Mouse (Mus musculus) heart, adult 2 months (tissue): Measurements from ENCODE around the gene Gm42957. TPM values are rescaled to one million over a fixed set of nuclear protein-coding genes. Genes with fewer than 3 reads are reported as not detected.
A peak's percentile ranks its signal among the peaks of the same experiment; 100 is the strongest.
"Not testable (repeated sequence)": the region's sequence is repeated elsewhere in the genome, so short reads cannot be mapped to it uniquely, and the experiment has no call there.

Experiments
- DNase-seq, 2 experiments: peaks; one replicate each; pipeline ENCODE4 v3.0.0; 2021
- H3K27ac ChIP-seq: fragments of 200-600 bp; 2 replicates; pipeline ENCODE4 v1.8.1; 2022
- H3K27me3 ChIP-seq: fragments of 200-500 bp; 2 replicates; pipeline ENCODE4 v1.6.1; 2012; ENCODE audit warnings: mild to moderate bottlenecking, low read length, inconsistent platforms, mixed read lengths; ENCODE audit not compliant: control insufficient read depth, insufficient read depth
- H3K36me3 ChIP-seq: fragments of 200-500 bp; 2 replicates; pipeline ENCODE4 v1.6.1; 2012; ENCODE audit warnings: low read length, inconsistent platforms; ENCODE audit not compliant: control insufficient read depth, insufficient read depth
- H3K4me1 ChIP-seq: fragments of 200-500 bp; 2 replicates; pipeline ENCODE4 v1.6.1; 2011; ENCODE audit warnings: low read length; ENCODE audit not compliant: control insufficient read depth, insufficient read depth
- H3K4me3 ChIP-seq: fragments of 200-600 bp; 2 replicates; pipeline ENCODE4 v1.8.1; 2022
- H3K79me2 ChIP-seq: fragments of 200-500 bp; replicated peaks from 2 replicates; pipeline ENCODE4 v1.6.1; 2012; ENCODE audit warnings: mild to moderate bottlenecking, inconsistent platforms, low read length, moderate library complexity, mixed read lengths; ENCODE audit not compliant: control insufficient read depth, insufficient read depth
- H3K9ac ChIP-seq: fragments of 200-500 bp; 2 replicates; pipeline ENCODE4 v1.6.1; 2012; ENCODE audit warnings: low read depth, mild to moderate bottlenecking, control low read depth, inconsistent platforms, low read length, mixed read lengths
- CTCF ChIP-seq: fragments of 200-600 bp; IDR thresholded peaks from 2 replicates; pipeline ENCODE4 v1.8.1; 2022; ENCODE audit warnings: antibody characterized with exemption, mild to moderate bottlenecking, moderate library complexity
- EP300 ChIP-seq: fragments of 200-500 bp; IDR thresholded peaks from 2 replicates; pipeline ENCODE4 v1.6.1; 2011; ENCODE audit warnings: low read depth, low read length, control low read depth; ENCODE audit not compliant: insufficient read depth
- POLR2A ChIP-seq: fragments of 200-500 bp; IDR thresholded peaks from 2 replicates; pipeline ENCODE4 v1.6.1; 2011; ENCODE audit warnings: mild to moderate bottlenecking, low read depth, low read length, control low read depth; ENCODE audit not compliant: insufficient read depth
- WGBS: fragments of 180-500 bp; shearing (Covaris S2); methylation state at CpG from one replicate; pipeline ENCODE4 v1.1.7; 2018; 5-methylcytosine and 5-hydroxymethylcytosine counted together
- intact Hi-C: fragments of 180-260 bp; cut with DNase I; formaldehyde crosslinking; loops from one replicate; pipeline ENCODE4 v1.15.1; 2025
- polyA plus RNA-seq: library from polyadenylated mRNA; depleted of rRNA; stranded (reverse); fragments of >200 nt; gene quantifications from 2 replicates; pipeline ENCODE4 v1.2.3, GENCODE M21; 2012
- total RNA-seq, 2 experiments: library from RNA; stranded (reverse); gene quantifications; 2 replicates each; pipeline ENCODE4 v1.2.3; 2021

The Gm42957 gene
- total and polyA plus RNA-seq, 3 experiments = 0.04 to 0.30 TPM; not detected in 1

DNA sequence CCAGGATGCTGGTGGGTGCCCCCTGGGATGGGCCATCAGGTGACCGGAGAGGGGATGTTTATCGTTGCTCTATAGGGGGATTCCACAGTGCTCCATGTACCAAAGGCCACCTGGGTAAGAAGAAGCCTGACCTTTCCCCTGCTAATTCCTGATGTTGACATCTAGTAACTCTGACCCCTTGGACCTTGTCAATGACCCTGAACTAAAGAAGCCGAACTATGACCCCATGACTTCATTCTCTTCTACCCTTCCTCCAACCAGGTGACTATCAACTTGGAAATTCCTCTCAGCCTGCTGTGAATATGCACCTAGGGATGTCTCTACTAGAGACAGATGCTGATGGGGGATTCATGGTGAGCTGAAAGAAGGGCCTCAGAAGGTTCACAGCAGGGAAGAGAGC is 12.1 kb downstream of the Gm42957 start:
- Histone ChIP-seq H3K27ac (no peak overlapping the region), H3K4me3 (no peak overlapping the region)

DNA sequence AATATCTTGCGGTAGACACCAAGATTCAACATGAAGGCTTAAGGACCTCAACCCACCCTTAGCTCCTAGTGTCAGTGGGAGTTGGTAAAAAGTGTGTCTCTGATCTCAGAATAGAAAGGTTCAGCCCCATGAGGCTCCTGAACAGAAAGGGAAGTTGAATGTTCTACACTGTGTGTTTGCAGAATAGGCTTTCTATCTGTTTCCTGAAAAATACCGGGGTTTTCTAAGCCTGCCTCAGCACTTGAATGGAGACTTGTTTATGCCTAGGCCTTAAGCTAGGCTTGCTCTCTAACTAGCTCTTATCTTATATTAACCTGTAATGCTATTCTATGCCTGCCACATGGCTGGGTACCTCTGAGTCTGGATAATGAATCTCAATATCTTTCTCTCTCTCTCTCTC is 25.6 kb downstream of the Gm42957 start:
- H3K27ac ChIP-seq = no peak overlapping the region
- DNase-seq = no peak
- no peak overlapping the region for H3K9ac ChIP-seq
- no peaks in the 10 kb centered on the region for H3K79me2 ChIP-seq
- WGBS = 55% methylated on average over 2 of the region's 2 CpGs
- H3K4me1 ChIP-seq = peaks cover 2% of the 10 kb centered on the region; the same call in 1 of the 2 replicates
- no peak overlapping the region for H3K4me3 ChIP-seq
- H3K36me3 ChIP-seq = no peaks in the 10 kb centered on the region
- TF ChIP-seq CTCF = no peak
- TF ChIP-seq EP300 = no peak
- TF ChIP-seq POLR2A = no peak
- H3K27me3 ChIP-seq = no peaks in the 10 kb centered on the region
- intact Hi-C loops = no loop called here

More for the DNA sequence above, 12.1 kb downstream of the Gm42957 start:
- peaks cover 2% of the 10 kb centered on the region for H3K4me1 ChIP-seq
- H3K36me3 ChIP-seq = no peaks in the 10 kb centered on the region
- intact Hi-C loops = loop anchor here (5.0 kb wide), 1 partner anchor 60 kb away; the partner anchor contains the start of gene Nudt17
- TF ChIP-seq POLR2A (no peak), EP300 (no peak), CTCF (no peak)
- DNase-seq = no peak
- no peaks in the 10 kb centered on the region for H3K79me2 ChIP-seq
- H3K9ac ChIP-seq = no peak overlapping the region
- H3K27me3 ChIP-seq = no peaks in the 10 kb centered on the region
- WGBS = 89% methylated on average over 3 of the region's 3 CpGs

DNA sequence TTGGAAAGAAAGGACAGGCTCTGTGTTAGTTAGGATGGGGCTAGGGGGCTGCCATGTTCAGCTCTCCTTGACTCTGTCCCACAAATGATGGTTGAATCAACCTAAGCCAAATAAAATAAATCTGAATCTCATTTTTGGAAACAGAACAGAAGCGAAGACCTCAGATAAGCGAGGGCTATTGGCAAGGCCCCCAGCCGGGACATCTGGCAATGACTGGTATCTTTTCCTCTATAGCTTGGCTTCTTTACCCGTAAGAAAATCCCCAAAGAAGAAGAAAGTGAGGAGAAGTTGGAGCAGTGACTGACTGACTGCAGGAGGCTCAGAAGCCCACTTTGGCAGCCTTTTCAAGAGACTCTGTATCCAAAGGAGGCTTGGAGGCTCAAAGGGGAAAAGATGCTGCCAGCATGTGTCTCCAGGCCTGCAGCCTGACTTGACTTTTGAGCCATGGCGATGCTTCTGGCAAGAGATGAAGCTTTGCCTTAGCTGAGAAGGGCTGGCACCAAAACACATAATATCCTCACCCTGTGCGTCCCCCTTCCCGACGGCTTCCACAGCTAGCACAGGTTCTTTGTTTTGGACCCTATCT is 27.6 kb downstream of the Gm42957 start:
- Histone ChIP-seq H3K79me2 (no peaks in the 10 kb centered on the region), H3K4me3 (no peak overlapping the region), H3K36me3 (no peaks in the 10 kb centered on the region), H3K27ac (no peak overlapping the region; the same call in 1 of the 2 replicates), H3K27me3 (no peaks in the 10 kb centered on the region), H3K9ac (no peak overlapping the region), H3K4me1 (peaks cover 2% of the 10 kb centered on the region; the same call in 1 of the 2 replicates)
- TF ChIP-seq POLR2A (no peak), EP300 (no peak), CTCF (no peak)
- WGBS = 57% methylated on average over 8 of the region's 8 CpGs
- DNase-seq = no peak
- intact Hi-C loops = no loop called here

DNA sequence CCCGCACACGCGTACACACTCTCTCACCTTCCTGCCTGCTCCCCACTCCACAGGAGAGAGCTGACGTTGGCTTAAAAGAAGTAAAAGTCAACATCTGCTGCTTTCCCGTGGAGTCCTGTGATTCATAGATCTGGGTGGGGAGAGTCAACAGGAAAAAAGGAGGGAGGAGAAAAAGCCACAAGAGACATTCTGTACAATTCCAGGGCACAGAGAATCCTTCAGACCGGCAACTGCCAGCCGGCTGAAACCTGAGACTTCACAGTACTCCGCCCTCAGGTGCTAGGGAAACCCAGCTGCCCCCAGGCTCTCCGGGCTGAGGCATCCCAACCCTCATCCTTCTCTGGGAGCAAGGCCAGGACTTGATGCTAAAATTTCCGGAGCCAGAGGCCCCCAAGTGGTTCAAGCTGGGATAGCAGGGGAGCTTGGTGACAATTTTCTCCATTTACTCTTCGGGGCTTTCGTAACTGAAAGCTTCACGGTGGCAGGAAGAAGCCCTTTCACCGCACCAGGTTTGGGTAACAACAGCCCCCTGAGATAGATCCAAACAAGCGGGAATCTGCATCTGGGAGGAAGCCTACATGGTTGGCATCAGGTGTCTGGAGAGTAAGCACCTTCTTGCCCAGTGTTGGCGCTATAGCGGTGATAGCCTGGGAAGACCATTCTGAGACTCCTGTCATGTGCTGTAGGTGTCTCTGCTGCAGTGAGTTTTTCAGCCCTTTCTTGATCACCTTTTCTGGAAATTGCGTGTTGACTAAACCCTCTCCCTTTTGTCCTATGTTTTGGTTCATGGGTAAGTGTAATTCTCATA is 28.4 kb downstream of the Gm42957 start:
- H3K36me3 ChIP-seq = no peaks in the 10 kb centered on the region
- H3K79me2 ChIP-seq = no peaks in the 10 kb centered on the region
- peak overlapping the region; percentile 34; the same call in 1 of the 2 replicates for H3K27ac ChIP-seq
- peak; percentile 60; the same call in 1 of the 2 replicates for TF ChIP-seq EP300
- peak; percentile 98 for TF ChIP-seq CTCF
- TF ChIP-seq POLR2A = no peak
- peaks cover 2% of the 10 kb centered on the region; the same call in 1 of the 2 replicates for H3K4me1 ChIP-seq
- WGBS = 5% methylated on average over 18 of the region's 18 CpGs
- H3K9ac ChIP-seq = no peak overlapping the region
- peak; percentile 79 to 87 for DNase-seq
- intact Hi-C loops = no loop called here
- peak overlapping the region; percentile 19 for H3K4me3 ChIP-seq
- H3K27me3 ChIP-seq = no peaks in the 10 kb centered on the region

DNA sequence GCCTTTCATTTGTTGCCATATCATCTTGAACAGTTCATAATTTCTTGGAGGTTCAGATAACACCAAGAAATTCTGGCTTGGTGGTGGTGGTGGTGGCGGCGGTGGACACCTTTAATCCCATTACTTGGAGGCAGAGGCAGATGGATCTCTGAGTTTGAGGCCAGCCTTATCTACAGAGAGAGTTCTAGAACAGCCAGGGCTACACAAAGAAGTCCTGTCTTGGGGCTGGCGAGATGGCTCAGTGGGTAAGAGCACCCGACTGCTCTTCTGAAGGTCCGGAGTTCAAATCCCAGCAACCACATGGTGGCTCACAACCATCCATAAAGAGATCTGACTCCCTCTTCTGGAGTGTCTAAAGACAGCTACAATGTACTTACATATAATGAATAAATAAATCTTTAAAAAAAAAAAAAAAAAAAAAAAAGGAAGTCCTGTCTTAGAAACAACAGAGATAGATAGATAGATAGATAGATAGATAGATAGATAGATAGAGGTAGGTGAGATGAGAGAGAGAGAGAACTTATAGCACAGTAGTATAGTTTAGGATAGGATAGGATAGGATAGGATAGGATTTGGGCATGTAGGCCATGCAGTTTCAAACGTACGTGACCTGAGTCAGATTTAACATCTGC is 30.6 kb downstream of the Gm42957 start:
- not testable (repeated sequence) for H3K79me2 ChIP-seq, H3K36me3 ChIP-seq, H3K27me3 ChIP-seq, H3K4me1 ChIP-seq, H3K27ac ChIP-seq, H3K4me3 ChIP-seq, DNase-seq, H3K9ac ChIP-seq
- intact Hi-C loops = loop anchor here (5.0 kb wide), 1 partner anchor 41 kb away; the partner anchor contains the start of gene Nudt17
- 88% methylated on average over 7 of the region's 7 CpGs for WGBS

DNA sequence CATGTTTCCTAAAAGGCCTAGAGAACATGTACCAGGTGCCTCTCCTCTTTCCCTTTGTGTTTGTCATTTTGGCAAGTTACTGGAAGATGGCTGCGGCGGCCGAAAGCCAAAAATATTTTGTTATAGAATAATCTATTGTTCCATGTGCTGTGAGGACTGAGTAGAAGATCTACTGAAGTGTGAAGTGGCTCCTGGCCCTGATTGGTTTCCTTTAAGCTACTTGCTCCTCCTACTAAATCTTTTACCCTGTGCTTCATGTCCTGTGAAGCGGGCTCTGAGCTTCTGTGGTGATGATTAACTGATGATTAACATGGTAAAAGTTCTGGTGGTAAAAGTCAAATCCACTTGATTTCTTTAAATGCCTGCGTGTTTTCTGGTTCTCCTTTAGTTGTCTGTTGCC is 31.6 kb downstream of the Gm42957 start:
- Histone ChIP-seq H3K9ac (no peak overlapping the region), H3K4me1 (peaks cover 3% of the 10 kb centered on the region; the same call in 1 of the 2 replicates), H3K27ac (no peak overlapping the region), H3K4me3 (no peak overlapping the region), H3K36me3 (no peaks in the 10 kb centered on the region), H3K27me3 (no peaks in the 10 kb centered on the region), H3K79me2 (no peaks in the 10 kb centered on the region)
- TF ChIP-seq EP300 (no peak), CTCF (no peak), POLR2A (no peak)
- 89% methylated on average over 5 of the region's 5 CpGs for WGBS
- intact Hi-C loops = loop anchor here (5.0 kb wide), 1 partner anchor 40 kb away; the partner anchor contains the start of gene Nudt17
- DNase-seq = no peak
